Mouse (Mus musculus): ENCODE data around the gene Vmn1r230.

- TF ChIP-seq POLR2A (IDR thresholded peaks at IDR 0.05; ENCODE audit: borderline replicate concordance, control insufficient read depth, low read depth, low read length) = no peak
- no peak for TF ChIP-seq CTCF (IDR thresholded peaks at IDR 0.05; ENCODE audit: control insufficient read depth, insufficient read depth, low read length)
Observed at GRCm38 (mm10) chr17:20811255-20811654, 29.0 kb upstream of the Vmn1r230 start, which contains the start of gene Vmn1r229.

Data from bone marrow, adult 2 months (tissue).